In the genomic region with DNA sequence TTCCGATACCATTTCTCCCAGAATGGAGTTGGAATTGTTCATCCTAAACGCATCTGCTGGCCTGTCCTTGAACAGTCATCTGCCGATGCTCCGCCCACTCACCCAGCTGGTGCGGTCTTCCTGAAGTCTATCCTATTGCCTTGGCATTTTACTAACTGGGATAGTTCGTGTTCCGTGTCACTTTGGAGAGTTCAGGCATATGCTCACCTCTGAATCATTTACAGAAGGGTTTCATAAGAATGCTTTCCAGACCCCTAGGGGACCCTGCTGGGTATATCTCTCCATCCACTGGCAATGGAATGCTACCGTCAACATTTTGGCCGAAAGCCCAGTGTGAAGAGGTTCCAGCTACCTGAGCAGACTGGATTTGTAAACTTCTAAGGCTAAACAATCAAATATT, we compare ENCODE assay signal across 10 mouse cellular contexts. TPM values are rescaled to one million over a fixed set of nuclear protein-coding genes. Genes with fewer than 3 reads are reported as not detected.
DNase-seq lines count a peak whose midpoint lies in the region; ATAC-seq and TF ChIP-seq lines count a peak whose summit lies in the region.
"Had no signal": no experiment of that assay in that cellular context is flagged by ENCODE, and none has a peak within 500 bp of the region (broad histone marks: within the 10 kb centered on the region; RNA-seq: fewer than 3 reads in every experiment).

No protein-coding gene starts in this region.

- WGBS in forebrain, postnatal 0 days: 84% methylated on average over 9 of the region's 9 CpGs

- H3K9me3 ChIP-seq in forebrain, postnatal 0 days (ENCODE audit: low read length): no peaks in the 10 kb centered on the region
- H3K9me3 ChIP-seq: G1E; neural tube, embryonic 13.5 days had no signal

- H3K36me3 ChIP-seq in testis, adult 2 months (ENCODE audit: control insufficient read depth, insufficient read depth, low read length): no peaks in the 10 kb centered on the region
- no peaks in the 10 kb centered on the region for H3K36me3 ChIP-seq in forebrain, postnatal 0 days (ENCODE audit: insufficient read depth)
- H3K36me3 ChIP-seq: G1E; neural tube, embryonic 13.5 days had no signal

- no peak overlapping the region for H3K4me2 ChIP-seq in forebrain, postnatal 0 days (ENCODE audit: low read depth)
- H3K4me2 ChIP-seq: neural tube, embryonic 13.5 days had no signal

- no peak for TF ChIP-seq CTCF in testis, adult 2 months (IDR thresholded peaks at IDR 0.05; ENCODE audit: control insufficient read depth, insufficient read depth, insufficient replicate concordance, low read depth, low read length)
- no peak for TF ChIP-seq CTCF in forebrain, postnatal 0 days (IDR thresholded peaks at IDR 0.05; ENCODE audit: low read depth)

- H3K27me3 ChIP-seq in testis, adult 2 months (ENCODE audit: control insufficient read depth, insufficient read depth, low read length): no peaks in the 10 kb centered on the region
- H3K27me3 ChIP-seq in forebrain, postnatal 0 days (ENCODE audit: insufficient read depth, low read length): no peaks in the 10 kb centered on the region
- H3K27me3 ChIP-seq: neural tube, embryonic 13.5 days had no signal

- no peak overlapping the region for H3K9ac ChIP-seq in forebrain, postnatal 0 days
- H3K9ac ChIP-seq: neural tube, embryonic 13.5 days had no signal

- H3K4me3 ChIP-seq in testis, adult 2 months (ENCODE audit: control insufficient read depth, low read depth, low read length): peak overlapping the region; percentile 9; the same call in 1 of the 2 replicates
- no peak overlapping the region for H3K4me3 ChIP-seq in forebrain, postnatal 0 days (ENCODE audit: low read depth, low read length)
- H3K4me3 ChIP-seq: erythroblast, embryonic 14.5 days; neural tube, embryonic 13.5 days had no signal

- ATAC-seq in forebrain, postnatal 0 days: no peak

- no peak for DNase-seq in testis, postnatal 14 days (ENCODE audit: low spot score)
- peak; percentile 72 for DNase-seq in cerebellum, adult 18-20 months
- DNase-seq in kidney, postnatal 10 days: peak; percentile 76
- peak; percentile 49 for DNase-seq in testis, postnatal 10 days (ENCODE audit: low spot score)
- no peak for DNase-seq in forebrain, postnatal 0 days
- no peak for DNase-seq in urinary bladder, postnatal 10 days (ENCODE audit: low spot score)

- TF ChIP-seq POLR2A in testis, adult 2 months (IDR thresholded peaks at IDR 0.05; ENCODE audit: control insufficient read depth, low read depth, low read length): no peak

- H3K4me1 ChIP-seq in testis, adult 2 months (ENCODE audit: control insufficient read depth, insufficient read depth, low read length): peaks cover 4% of the 10 kb centered on the region
- 0 out of 2 replicates have a peak, but pooled peaks cover 4% of the 10 kb centered on the region for H3K4me1 ChIP-seq in forebrain, postnatal 0 days (ENCODE audit: insufficient read depth)
- H3K4me1 ChIP-seq: neural tube, embryonic 13.5 days had no signal

- H3K27ac ChIP-seq in testis, adult 2 months (ENCODE audit: control insufficient read depth, insufficient read depth, low read depth, low read length): no peak overlapping the region
- H3K27ac ChIP-seq in forebrain, postnatal 0 days (ENCODE audit: low read depth, low read length): no peak overlapping the region
- H3K27ac ChIP-seq: neural tube, embryonic 13.5 days had no signal

RNA-seq across cellular contexts. Expression of gene Gls, which starts 37.3 kb away (rescaled TPM):
- 8.3 and 9.3 TPM in 2 replicates for polyA plus RNA-seq in testis, adult 2 months (2012; rRNA removed)
- 238 and 254 TPM in 2 replicates for total RNA-seq in forebrain, postnatal 0 days (2014; rRNA removed)
- 17.2 and 27.9 TPM in 2 replicates for polyA plus RNA-seq in forebrain, postnatal 0 days (2015; fragmentation: Nextera tagmentation; extraction: Ambion mirVana)

Comparison
In these comparisons a context has a peak if more than half of its experiments do, and no peak if none do; other contexts are left out.
1. DNase-seq: peak in cerebellum, adult 18-20 months (2 of 2), kidney, postnatal 10 days (single experiment) and testis, postnatal 10 days (single experiment); none in testis, postnatal 14 days (single experiment), forebrain, postnatal 0 days (single experiment) and urinary bladder, postnatal 10 days (single experiment).